Mouse (Mus musculus) intestine, embryonic 15.5 days (tissue): Measurements from ENCODE around the gene Nhsl1. TPM values are rescaled to one million over a fixed set of nuclear protein-coding genes. Genes with fewer than 3 reads are reported as not detected.
A peak's percentile ranks its signal among the peaks of the same experiment; 100 is the strongest.

Experiments used
- ATAC-seq: fragments of 200-750 bp; cut with Nextera tagmentation; 2 replicates; pipeline ENCODE4 v1.8.0; 2017; ENCODE audit warnings: moderate TSS enrichment, moderate library complexity
- H3K27ac ChIP-seq: fragments of 300-500 bp; sonication (generic); 2 replicates; pipeline ENCODE4 v1.5.1; 2015; ENCODE audit warnings: mild to moderate bottlenecking, inconsistent platforms
- H3K27me3 ChIP-seq: fragments of 300-500 bp; sonication (generic); replicated peaks from 2 replicates; pipeline ENCODE4 v1.6.1; 2015; ENCODE audit warnings: inconsistent platforms
- H3K36me3 ChIP-seq: fragments of 300-500 bp; sonication (generic); 2 replicates; pipeline ENCODE4 v1.6.1; 2015; ENCODE audit warnings: inconsistent platforms
- H3K4me1 ChIP-seq: fragments of 300-500 bp; sonication (generic); replicated peaks from 2 replicates; pipeline ENCODE4 v1.6.1; 2015; ENCODE audit warnings: inconsistent platforms
- H3K4me2 ChIP-seq: fragments of 300-500 bp; sonication (generic); replicated peaks from 2 replicates; pipeline ENCODE4 v1.6.1; 2015; ENCODE audit warnings: mild to moderate bottlenecking, inconsistent platforms
- H3K4me3 ChIP-seq: fragments of 300-500 bp; sonication (generic); replicated peaks from 2 replicates; pipeline ENCODE4 v1.5.1; 2015; ENCODE audit warnings: inconsistent platforms
- H3K9ac ChIP-seq: fragments of 300-500 bp; sonication (generic); 2 replicates; pipeline ENCODE4 v1.6.1; 2015; ENCODE audit warnings: inconsistent platforms
- H3K9me3 ChIP-seq: fragments of 300-500 bp; sonication (generic); 2 replicates; pipeline ENCODE4 v1.6.1; 2016; ENCODE audit warnings: inconsistent platforms
- WGBS: fragments of 180-500 bp; shearing (Covaris S2); methylation state at CpG from one replicate; pipeline ENCODE4 v1.1.7; 2015; 5-methylcytosine and 5-hydroxymethylcytosine counted together
- polyA plus RNA-seq: library from polyadenylated mRNA; unstranded; fragments of >200 nt; fragmentation: Nextera tagmentation; extraction: Ambion mirVana; gene quantifications from 2 replicates; pipeline ENCODE4 v1.2.1, GENCODE M21; 2015

The Nhsl1 gene
- polyA plus RNA-seq, 1 experiment from 2014 or later: 10.0 TPM

DNA sequence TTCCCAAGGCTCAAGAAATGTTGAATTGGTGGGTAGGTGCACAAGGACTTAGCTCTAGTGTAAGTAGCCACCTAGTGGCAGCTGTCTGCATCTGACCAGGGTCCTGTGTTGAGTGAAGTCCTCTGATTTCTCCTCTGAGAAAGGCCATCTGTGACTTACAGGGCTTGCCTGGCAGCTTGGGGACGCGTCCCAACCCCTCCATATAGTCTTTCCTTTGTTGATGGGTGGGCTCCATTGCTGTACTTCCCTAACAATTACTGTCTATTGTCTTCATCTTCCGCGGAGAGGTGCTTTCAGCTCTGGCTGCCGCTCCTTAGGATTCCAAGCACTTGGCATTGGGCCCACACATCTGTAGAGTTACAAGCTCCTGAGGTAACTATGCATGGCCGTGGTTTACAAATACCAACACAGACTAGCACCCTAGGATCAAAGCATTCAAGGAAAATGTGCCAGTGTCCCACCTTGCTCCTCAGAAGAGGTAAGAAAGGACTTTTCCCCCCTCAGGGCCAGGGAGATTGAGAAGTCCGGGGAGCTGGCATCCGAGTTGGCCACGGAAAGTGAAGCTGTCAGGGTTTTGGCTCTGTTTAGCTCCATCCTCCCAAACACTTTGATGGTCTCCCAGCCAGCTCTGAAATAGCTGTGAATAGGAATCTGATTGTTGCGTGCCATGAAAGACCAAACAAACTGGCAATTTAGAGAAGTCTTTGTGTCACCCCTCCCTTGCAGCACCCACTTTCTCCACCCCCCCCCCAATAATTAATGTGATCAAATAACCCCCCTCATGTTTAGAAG, 70.2 kb downstream of the Nhsl1 start:
- no peaks in the 10 kb centered on the region for H3K27me3 ChIP-seq
- no peak overlapping the region for H3K4me2 ChIP-seq
- H3K27ac ChIP-seq: no peak overlapping the region
- no peaks in the 10 kb centered on the region for H3K4me1 ChIP-seq
- ATAC-seq: peak; percentile 76
- H3K9ac ChIP-seq: no peak overlapping the region
- no peaks in the 10 kb centered on the region for H3K9me3 ChIP-seq
- H3K4me3 ChIP-seq: no peak overlapping the region
- no peaks in the 10 kb centered on the region for H3K36me3 ChIP-seq
- WGBS: 38% methylated on average over 10 of the region's 10 CpGs

DNA sequence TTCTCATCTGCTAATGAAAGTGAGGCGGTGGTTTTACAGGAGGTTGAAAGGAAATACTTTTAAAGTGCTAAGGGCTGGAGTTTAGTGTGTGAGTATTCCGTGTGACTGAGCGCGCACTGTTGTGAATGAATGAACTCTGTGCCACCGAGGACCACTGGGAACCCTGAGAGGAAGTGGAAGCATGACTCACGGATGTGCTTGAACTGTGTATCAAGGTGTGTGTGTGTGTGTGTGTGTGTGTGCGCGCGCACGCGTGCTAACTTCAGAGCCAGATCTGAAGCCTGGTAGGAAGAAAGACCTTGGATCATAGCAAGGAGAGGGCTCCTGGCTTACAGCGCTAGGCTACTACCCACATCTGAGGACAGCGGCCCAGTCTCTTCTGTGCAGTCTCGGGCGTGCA, 71.2 kb downstream of the Nhsl1 start:
- Histone ChIP-seq H3K27me3 (no peaks in the 10 kb centered on the region), H3K4me3 (no peak overlapping the region), H3K9me3 (no peaks in the 10 kb centered on the region), H3K27ac (no peak overlapping the region), H3K36me3 (no peaks in the 10 kb centered on the region), H3K9ac (no peak overlapping the region), H3K4me1 (no peaks in the 10 kb centered on the region), H3K4me2 (no peak overlapping the region)
- no peak for ATAC-seq
- 81% methylated on average over 15 of the region's 15 CpGs for WGBS

DNA sequence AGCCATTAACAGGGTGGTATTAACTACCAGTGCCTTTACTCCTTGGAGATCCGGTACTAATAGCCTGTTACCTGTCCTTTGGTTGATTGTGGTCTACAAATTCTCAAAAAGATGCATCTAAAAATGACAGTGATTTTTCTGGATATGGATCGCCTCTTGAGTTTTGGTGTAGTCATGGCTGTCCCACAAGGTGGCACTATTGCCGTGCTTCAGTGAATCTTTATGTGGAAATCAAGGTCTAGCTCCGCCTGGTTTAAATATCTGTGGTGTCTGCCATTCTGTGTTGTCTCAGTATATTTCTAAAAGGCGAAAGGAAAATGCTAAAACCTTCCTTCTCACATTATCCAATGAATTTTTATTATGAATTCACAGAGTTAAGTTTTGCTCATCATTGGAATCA, 72.8 kb downstream of the Nhsl1 start:
- H3K36me3 ChIP-seq: no peaks in the 10 kb centered on the region
- 48% methylated on average over 5 of the region's 5 CpGs for WGBS
- no peak overlapping the region for H3K4me2 ChIP-seq
- no peak for ATAC-seq
- no peak overlapping the region for H3K9ac ChIP-seq
- H3K4me1 ChIP-seq: no peaks in the 10 kb centered on the region
- no peaks in the 10 kb centered on the region for H3K9me3 ChIP-seq
- no peaks in the 10 kb centered on the region for H3K27me3 ChIP-seq
- no peak overlapping the region for H3K27ac ChIP-seq
- no peak overlapping the region for H3K4me3 ChIP-seq

DNA sequence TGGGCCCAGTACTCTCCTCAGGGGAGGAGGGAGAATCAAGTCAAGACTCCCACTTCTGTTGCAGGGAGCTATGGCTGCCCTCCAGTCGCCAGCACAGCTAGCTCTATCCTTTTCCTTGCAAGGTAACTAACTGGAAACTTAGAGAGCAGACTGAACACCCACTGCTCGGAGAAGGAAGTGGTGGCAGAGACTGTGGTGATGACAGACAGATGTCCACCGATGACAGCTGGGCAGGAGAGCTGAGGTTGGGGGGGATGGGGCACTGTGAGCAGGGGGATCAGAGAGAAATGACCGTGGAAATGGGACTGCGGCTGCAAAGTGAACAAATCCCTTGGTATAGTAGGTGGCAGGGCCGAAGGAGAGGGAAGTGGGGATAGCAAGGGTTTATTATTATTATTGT, 73.5 kb downstream of the Nhsl1 start:
- no peak for ATAC-seq
- H3K9me3 ChIP-seq: no peaks in the 10 kb centered on the region
- H3K36me3 ChIP-seq: no peaks in the 10 kb centered on the region
- H3K4me2 ChIP-seq: no peak overlapping the region
- no peaks in the 10 kb centered on the region for H3K27me3 ChIP-seq
- no peaks in the 10 kb centered on the region for H3K4me1 ChIP-seq
- no peak overlapping the region for H3K9ac ChIP-seq
- H3K27ac ChIP-seq: no peak overlapping the region
- WGBS: 86% methylated on average over 6 of the region's 6 CpGs
- no peak overlapping the region for H3K4me3 ChIP-seq

DNA sequence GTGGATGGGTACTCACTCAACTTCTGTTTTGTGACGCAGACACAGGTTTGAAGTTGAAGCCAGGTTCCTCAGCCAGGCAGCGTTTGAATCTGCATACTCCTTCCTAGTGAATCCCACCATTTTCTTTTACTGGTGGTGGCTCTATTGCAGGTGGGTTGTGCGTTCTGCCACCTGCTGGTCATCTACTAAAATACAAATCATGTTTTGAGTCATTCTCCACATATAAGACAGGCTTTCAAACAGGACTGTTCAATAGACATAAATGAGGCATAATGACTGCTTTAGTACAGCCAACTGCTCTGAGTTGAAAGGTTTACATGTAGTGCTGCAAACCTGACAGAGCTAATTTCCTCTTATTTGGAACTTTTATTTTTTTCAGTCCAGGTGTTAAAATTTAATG, 75.0 kb downstream of the Nhsl1 start:
- ATAC-seq: 0 out of 2 replicates have a peak, but pooled peaks have one; percentile 35
- Histone ChIP-seq H3K9ac (no peak overlapping the region), H3K4me2 (no peak overlapping the region), H3K4me1 (no peaks in the 10 kb centered on the region), H3K27ac (no peak overlapping the region), H3K9me3 (no peaks in the 10 kb centered on the region), H3K4me3 (no peak overlapping the region), H3K27me3 (no peaks in the 10 kb centered on the region), H3K36me3 (no peaks in the 10 kb centered on the region)
- WGBS: 55% methylated on average over 3 of the region's 3 CpGs

DNA sequence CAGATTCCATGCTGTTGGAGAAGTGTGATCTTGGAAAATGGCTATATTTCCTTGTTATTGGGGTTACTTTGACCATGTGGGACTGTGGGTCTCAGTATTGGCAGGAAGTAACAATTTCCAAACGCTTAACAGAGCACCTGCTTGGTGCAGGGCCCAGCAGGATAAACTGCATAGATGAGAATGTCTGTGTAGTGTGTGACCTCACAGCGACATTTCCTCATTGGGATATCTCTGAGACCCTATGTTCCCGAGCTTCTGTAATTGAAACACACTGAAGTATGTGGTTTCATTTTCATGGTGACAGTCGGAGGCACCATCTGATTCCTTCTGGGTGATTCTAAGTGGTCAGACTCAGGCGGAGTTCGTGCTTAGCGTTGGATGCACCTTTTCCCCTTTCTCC, 75.5 kb downstream of the Nhsl1 start:
- H3K4me3 ChIP-seq: no peak overlapping the region
- no peaks in the 10 kb centered on the region for H3K9me3 ChIP-seq
- no peaks in the 10 kb centered on the region for H3K4me1 ChIP-seq
- no peak for ATAC-seq
- no peak overlapping the region for H3K9ac ChIP-seq
- H3K27me3 ChIP-seq: no peaks in the 10 kb centered on the region
- 70% methylated on average over 7 of the region's 7 CpGs for WGBS
- H3K27ac ChIP-seq: no peak overlapping the region
- H3K36me3 ChIP-seq: no peaks in the 10 kb centered on the region
- no peak overlapping the region for H3K4me2 ChIP-seq

DNA sequence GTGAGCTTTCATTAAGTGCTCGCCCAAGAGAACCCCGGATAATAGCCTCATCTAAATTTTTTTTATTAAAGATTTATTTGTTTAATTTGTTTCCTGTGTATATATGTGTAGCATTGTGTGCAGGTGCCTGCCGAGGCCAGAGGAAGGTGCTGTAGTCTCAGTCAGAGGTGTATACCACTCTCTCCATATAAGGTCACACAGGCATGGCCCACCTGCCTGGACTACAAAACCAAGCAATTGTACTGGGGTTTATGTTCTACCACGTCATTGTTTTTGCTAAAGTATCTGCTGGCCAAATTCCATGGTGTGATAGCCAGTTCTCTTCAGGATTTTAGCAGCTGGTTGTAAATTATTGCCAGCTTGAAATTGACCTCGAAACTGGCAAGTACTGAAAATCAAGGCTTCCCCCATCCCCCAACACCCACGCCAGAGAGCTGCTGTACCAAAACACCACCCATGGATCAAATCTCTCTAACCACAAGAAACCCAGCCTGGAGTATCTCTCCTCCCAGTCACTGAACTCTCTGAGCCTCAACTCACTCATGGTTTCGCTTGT, 81.4 kb downstream of the Nhsl1 start:
- no peak overlapping the region for H3K4me2 ChIP-seq
- peak; percentile 34; the same call in 1 of the 2 replicates for ATAC-seq

DNA sequence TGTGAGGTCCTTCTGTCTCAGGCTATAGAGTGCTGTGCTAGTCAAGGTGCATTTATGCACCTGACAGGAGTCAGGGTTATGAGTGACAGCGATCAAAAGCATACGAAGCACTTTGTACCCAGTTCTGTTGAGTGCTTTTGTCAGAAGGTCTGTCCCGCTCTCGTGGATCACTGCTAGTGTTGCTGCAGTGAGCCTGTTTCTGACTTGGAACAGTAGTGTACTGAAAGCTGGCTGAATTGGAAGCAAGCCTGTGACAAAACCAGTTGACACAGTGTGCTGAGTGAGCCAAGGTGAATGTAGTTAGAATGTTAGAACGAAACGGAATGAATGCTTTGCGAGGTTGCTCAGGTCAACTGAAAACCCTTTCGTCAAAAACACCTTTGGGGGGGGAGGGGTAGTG, 82.2 kb downstream of the Nhsl1 start:
- ATAC-seq: peak; percentile 51; the same call in 1 of the 2 replicates

More for the DNA sequence above, 81.4 kb downstream of the Nhsl1 start:
- Histone ChIP-seq H3K27ac (no peak overlapping the region), H3K9ac (no peak overlapping the region), H3K4me3 (no peak overlapping the region), H3K27me3 (no peaks in the 10 kb centered on the region), H3K9me3 (no peaks in the 10 kb centered on the region), H3K36me3 (no peaks in the 10 kb centered on the region), H3K4me1 (no peaks in the 10 kb centered on the region)
- WGBS: 60% methylated on average over 7 of the region's 7 CpGs

DNA sequence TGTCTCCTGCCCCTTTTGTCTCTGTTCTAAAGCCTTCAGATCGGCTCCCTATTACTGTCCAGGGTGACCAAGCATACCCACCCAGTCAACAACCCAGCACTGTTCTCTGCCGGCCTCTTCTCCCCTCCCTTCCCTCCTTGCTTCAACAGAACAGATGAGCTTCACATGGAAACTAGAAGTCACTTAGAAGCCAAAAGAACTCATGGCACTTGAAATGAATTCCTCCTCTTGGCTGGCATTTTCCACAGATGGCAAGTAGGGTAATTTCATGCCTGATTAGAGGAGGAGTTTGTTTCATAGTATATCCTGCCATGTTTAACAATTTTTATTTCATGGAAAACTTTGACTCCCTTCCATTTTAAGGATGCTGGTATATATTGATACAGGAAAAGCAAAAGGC, 85.2 kb downstream of the Nhsl1 start:
- no peak overlapping the region for H3K9ac ChIP-seq
- no peak overlapping the region for H3K27ac ChIP-seq
- H3K9me3 ChIP-seq: no peaks in the 10 kb centered on the region
- ATAC-seq: no peak
- no peak overlapping the region for H3K4me2 ChIP-seq
- 64% methylated on average over 2 of the region's 2 CpGs for WGBS
- H3K27me3 ChIP-seq: no peaks in the 10 kb centered on the region
- no peak overlapping the region for H3K4me3 ChIP-seq
- peaks cover 10% of the 10 kb centered on the region for H3K4me1 ChIP-seq
- no peaks in the 10 kb centered on the region for H3K36me3 ChIP-seq

More for the DNA sequence above, 82.2 kb downstream of the Nhsl1 start:
- no peaks in the 10 kb centered on the region for H3K27me3 ChIP-seq
- no peak overlapping the region for H3K4me2 ChIP-seq
- no peaks in the 10 kb centered on the region for H3K9me3 ChIP-seq
- no peak overlapping the region for H3K9ac ChIP-seq
- WGBS: 82% methylated on average over 8 of the region's 8 CpGs
- H3K4me1 ChIP-seq: no peaks in the 10 kb centered on the region
- H3K27ac ChIP-seq: no peak overlapping the region
- no peak overlapping the region for H3K4me3 ChIP-seq
- no peaks in the 10 kb centered on the region for H3K36me3 ChIP-seq

DNA sequence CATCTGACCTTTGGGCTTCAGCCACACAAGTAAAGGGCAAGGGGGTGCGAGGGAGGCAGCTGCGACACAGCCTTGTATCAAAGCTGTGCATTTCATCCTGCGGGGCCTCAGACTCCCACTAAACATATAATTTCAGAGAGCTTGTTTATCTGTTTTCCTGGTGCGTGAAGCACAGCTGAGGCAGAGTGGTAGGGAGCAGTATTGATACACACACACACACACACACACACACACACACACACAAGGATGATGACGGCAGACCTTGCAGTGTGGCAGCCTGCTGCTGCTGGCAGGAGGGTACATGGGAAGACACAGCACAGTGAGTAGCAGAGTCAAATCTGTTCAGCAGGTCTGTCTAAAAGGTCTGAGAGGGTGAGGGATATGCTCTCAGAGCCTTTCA, 85.9 kb downstream of the Nhsl1 start:
- peaks cover 10% of the 10 kb centered on the region for H3K4me1 ChIP-seq
- WGBS: 80% methylated on average over 5 of the region's 5 CpGs

DNA sequence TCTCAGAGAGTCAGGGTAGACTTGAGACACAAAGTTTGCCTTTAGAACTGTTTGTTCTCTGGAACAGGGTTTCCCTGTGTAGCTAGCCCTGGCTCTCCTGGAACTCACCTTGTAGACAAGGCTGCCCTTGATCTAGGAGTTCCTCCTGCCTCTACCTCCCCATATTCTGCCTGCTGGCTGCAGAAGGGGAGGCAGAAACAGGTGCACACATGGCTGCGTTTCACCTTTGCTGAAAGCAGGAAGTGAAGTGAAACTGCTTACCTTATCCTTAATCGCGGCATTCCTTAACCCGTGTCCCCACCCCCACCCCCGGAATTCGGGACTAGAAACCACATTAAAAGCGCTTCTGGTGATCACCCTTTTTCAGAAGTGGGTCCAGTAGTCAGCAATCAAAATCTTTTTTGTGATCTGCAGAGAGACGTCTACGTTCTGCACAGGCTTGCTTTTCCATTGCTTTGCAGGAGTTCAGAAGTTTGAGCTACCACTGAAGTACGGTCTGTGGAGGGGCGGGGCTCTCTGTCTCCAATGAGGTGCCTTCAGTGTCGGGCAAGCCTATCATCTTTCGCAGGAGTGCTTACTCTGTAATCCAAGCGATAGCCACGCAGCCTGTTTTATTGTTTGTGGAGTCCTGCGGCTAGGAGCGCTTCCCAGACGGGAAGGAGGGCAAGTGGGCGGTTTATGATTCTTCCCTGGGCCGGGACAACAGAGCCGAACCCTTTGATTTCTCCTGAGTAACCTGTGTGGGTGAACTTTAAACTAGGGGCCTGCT, 88.5 kb downstream of the Nhsl1 start:
- WGBS: under 1% methylated on average over 21 of the region's 21 CpGs
- peak overlapping the region; percentile 57 for H3K9ac ChIP-seq
- H3K27me3 ChIP-seq: no peaks in the 10 kb centered on the region
- ATAC-seq: peak; percentile 97
- H3K4me3 ChIP-seq: peak overlapping the region; percentile 46
- H3K4me2 ChIP-seq: peak overlapping the region; percentile 78
- peaks cover 13% of the 10 kb centered on the region for H3K4me1 ChIP-seq
- H3K36me3 ChIP-seq: no peaks in the 10 kb centered on the region
- H3K27ac ChIP-seq: peak overlapping the region; percentile 72
- no peaks in the 10 kb centered on the region for H3K9me3 ChIP-seq

More for the DNA sequence above, 85.9 kb downstream of the Nhsl1 start:
- Histone ChIP-seq H3K27me3 (no peaks in the 10 kb centered on the region), H3K4me3 (no peak overlapping the region), H3K9ac (no peak overlapping the region), H3K9me3 (no peaks in the 10 kb centered on the region), H3K4me2 (no peak overlapping the region), H3K27ac (no peak overlapping the region), H3K36me3 (no peaks in the 10 kb centered on the region)
- ATAC-seq: no peak

DNA sequence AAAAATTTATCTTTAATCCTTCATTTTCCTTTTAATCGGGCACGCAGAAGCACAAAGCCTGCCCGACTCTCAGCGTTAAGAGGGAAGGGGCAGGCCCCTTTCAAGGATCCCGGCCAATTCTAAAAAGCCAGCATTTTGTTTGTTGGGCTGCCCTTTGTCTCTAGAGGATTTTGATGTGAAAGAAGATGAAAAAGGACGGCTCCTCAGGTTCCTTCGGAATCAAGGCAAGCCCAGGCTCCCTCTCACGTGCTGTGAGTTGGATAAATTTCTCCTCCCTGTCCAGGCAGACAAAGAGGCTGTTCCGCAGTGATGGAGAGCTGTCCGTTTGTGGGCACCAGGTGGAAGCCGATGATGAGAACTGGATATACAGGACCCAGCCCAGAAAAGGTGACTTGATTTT, 89.3 kb downstream of the Nhsl1 start:
- Histone ChIP-seq H3K4me1 (peaks cover 13% of the 10 kb centered on the region), H3K9me3 (no peaks in the 10 kb centered on the region), H3K9ac (peak overlapping the region; percentile 57; the same call in 1 of the 2 replicates), H3K27ac (no peak overlapping the region), H3K36me3 (no peaks in the 10 kb centered on the region), H3K4me3 (peak overlapping the region; percentile 46), H3K27me3 (no peaks in the 10 kb centered on the region), H3K4me2 (peak overlapping the region; percentile 78)
- no peak for ATAC-seq
- WGBS: 10% methylated on average over 11 of the region's 11 CpGs
